Mouse (Mus musculus): ENCODE results near the gene Spdef.

GRCm38 (mm10) chr17:27726527-27726926 is 2.2 kb downstream of the Spdef start:
- TF ChIP-seq POLR2A (IDR thresholded peaks at IDR 0.05; ENCODE audit: borderline replicate concordance, insufficient read depth, low read length): no peak
- no peak for TF ChIP-seq CTCF (IDR thresholded peaks at IDR 0.05; ENCODE audit: borderline replicate concordance, insufficient read depth, low read depth, low read length)

Data from cerebellum, adult 2 months (tissue).